Mouse (Mus musculus): ENCODE results near the gene St3gal3. TPM values are rescaled to one million over a fixed set of nuclear protein-coding genes. Genes with fewer than 3 reads are reported as not detected.

Gene St3gal3
- total and polyA plus RNA-seq, 3 experiments = 6.9 to 13.8 (median 13.4) TPM

DNA sequence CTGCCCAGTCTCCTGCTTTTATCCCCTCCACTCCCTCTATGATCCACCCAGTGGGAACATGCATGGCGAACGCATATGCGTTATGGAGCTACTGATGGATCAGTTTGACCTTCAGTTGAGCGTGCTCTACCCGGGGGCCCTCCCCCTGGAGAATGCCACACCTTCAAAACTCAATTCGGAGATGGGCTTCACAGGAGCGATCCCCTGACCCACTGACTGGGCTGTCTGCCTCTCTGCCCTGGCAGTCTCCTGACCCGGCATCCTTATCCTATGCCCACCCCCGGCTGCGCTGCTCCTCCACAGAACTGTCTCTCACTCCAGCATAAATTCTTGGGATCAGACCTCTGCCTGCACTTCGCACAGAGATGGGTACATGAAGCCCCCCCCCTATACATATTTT, 119.6 kb downstream of the St3gal3 start:
- Histone ChIP-seq H3K36me3 (replicated peaks) (peaks cover 65% of the 10 kb centered on the region), H3K9me3 (replicated peaks) (no peaks in the 10 kb centered on the region), H3K4me3 (ENCODE audit: low read depth, low read length) (no peak overlapping the region), H3K27me3 (ENCODE audit: insufficient read depth, low read length) (no peaks in the 10 kb centered on the region), H3K4me1 (ENCODE audit: insufficient read depth, low read depth, low read length) (peaks cover 3% of the 10 kb centered on the region; the same call in 1 of the 2 replicates)
- ATAC-seq (ENCODE audit: extremely low read depth, insufficient number of reproducible peaks, low FRiP score, poor library complexity, severe bottlenecking) (no peak), DNase-seq (ENCODE audit: low spot score) (no peak)
- TF ChIP-seq POLR2AphosphoS5 (IDR thresholded peaks at IDR 0.05; ENCODE audit: insufficient replicate concordance, low read depth, low read length) (no peak), GATA2 (IDR thresholded peaks at IDR 0.05; ENCODE audit: borderline replicate concordance, low read depth, low read length) (no peak), CTCF (IDR thresholded peaks at IDR 0.05; ENCODE audit: low read depth, low read length) (no peak), TAL1 (conservative IDR thresholded peaks at IDR 0.05; ENCODE audit: low read depth, low read length) (no peak), GATA1 (IDR thresholded peaks at IDR 0.05; ENCODE audit: borderline replicate concordance, low read length) (no peak)

DNA sequence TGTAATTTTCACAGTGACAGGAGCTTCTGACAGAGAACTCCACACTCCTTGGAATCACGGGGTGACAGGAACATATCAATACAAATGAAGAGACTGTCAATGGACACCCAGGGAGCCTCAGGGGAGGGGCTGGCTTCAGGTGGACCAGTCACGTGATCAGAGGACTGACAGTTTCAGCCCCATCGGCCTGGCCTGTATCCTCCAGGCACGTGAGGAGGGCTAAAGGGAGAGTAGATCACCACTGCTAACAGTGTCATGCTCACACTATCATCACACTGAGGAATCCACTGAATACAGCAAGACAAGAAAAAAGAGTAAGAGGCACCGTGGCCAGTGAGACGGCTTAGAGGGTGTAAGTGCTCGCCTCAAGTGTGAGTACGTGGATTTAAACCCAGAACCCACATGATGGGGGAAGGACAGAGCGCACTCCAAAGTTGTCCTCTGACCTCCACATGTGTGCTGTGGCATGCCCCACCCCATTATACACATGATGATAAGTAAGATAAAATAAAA, 124.0 kb downstream of the St3gal3 start:
- ATAC-seq (ENCODE audit: extremely low read depth, insufficient number of reproducible peaks, low FRiP score, poor library complexity, severe bottlenecking) (no peak), DNase-seq (ENCODE audit: low spot score) (no peak)
- TF ChIP-seq GATA2 (IDR thresholded peaks at IDR 0.05; ENCODE audit: borderline replicate concordance, low read depth, low read length) (no peak), CTCF (IDR thresholded peaks at IDR 0.05; ENCODE audit: low read depth, low read length) (no peak), TAL1 (conservative IDR thresholded peaks at IDR 0.05; ENCODE audit: low read depth, low read length) (no peak), GATA1 (IDR thresholded peaks at IDR 0.05; ENCODE audit: borderline replicate concordance, low read length) (no peak), POLR2AphosphoS5 (IDR thresholded peaks at IDR 0.05; ENCODE audit: insufficient replicate concordance, low read depth, low read length) (no peak)
- Histone ChIP-seq H3K27me3 (ENCODE audit: insufficient read depth, low read length) (no peaks in the 10 kb centered on the region), H3K36me3 (replicated peaks) (peaks cover 34% of the 10 kb centered on the region), H3K4me3 (ENCODE audit: low read depth, low read length) (no peak overlapping the region), H3K9me3 (replicated peaks) (no peaks in the 10 kb centered on the region), H3K4me1 (ENCODE audit: insufficient read depth, low read depth, low read length) (peaks cover 2% of the 10 kb centered on the region; the same call in 1 of the 2 replicates)

GRCm38 (mm10) chr4:118008433-118009033, 126.2 kb downstream of the St3gal3 start:
- DNase-seq (ENCODE audit: low spot score) = no peak
- no peaks in the 10 kb centered on the region for H3K4me1 ChIP-seq (ENCODE audit: insufficient read depth, low read depth, low read length)

DNA sequence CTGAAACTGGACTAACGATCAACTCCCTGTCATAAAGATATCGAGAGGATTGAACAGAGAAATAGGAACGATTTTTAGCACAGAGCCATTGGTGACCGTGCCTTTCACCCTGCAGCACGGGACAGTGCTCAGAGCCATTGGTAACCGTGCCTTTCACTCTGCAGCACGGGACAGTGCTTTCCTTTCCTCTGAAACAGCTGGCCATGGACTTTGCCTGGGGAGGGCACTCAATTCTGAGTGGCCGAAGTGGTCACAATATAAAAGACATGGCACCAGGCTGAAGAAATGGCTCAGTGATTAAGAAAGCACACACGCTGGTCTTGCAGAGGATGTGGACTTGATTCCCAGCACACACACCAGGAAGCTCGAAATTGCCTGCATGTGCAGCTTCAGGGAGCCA, 133.4 kb downstream of the St3gal3 start:
- Histone ChIP-seq H3K4me3 (ENCODE audit: low read depth, low read length) (no peak overlapping the region), H3K36me3 (replicated peaks) (peaks cover 28% of the 10 kb centered on the region), H3K4me1 (ENCODE audit: insufficient read depth, low read depth, low read length) (peaks cover 5% of the 10 kb centered on the region), H3K9me3 (replicated peaks) (no peaks in the 10 kb centered on the region), H3K27me3 (ENCODE audit: insufficient read depth, low read length) (no peaks in the 10 kb centered on the region)
- TF ChIP-seq CTCF (IDR thresholded peaks at IDR 0.05; ENCODE audit: low read depth, low read length) (no peak), GATA2 (IDR thresholded peaks at IDR 0.05; ENCODE audit: borderline replicate concordance, low read depth, low read length) (no peak), POLR2AphosphoS5 (IDR thresholded peaks at IDR 0.05; ENCODE audit: insufficient replicate concordance, low read depth, low read length) (no peak), GATA1 (IDR thresholded peaks at IDR 0.05; ENCODE audit: borderline replicate concordance, low read length) (no peak), TAL1 (conservative IDR thresholded peaks at IDR 0.05; ENCODE audit: low read depth, low read length) (no peak)
- ATAC-seq (ENCODE audit: extremely low read depth, insufficient number of reproducible peaks, low FRiP score, poor library complexity, severe bottlenecking) (no peak), DNase-seq (ENCODE audit: low spot score) (no peak)

More at GRCm38 (mm10) chr4:118008433-118009033, 126.2 kb downstream of the St3gal3 start:
- no peak overlapping the region for H3K4me3 ChIP-seq (ENCODE audit: low read depth, low read length)
- H3K27me3 ChIP-seq (ENCODE audit: insufficient read depth, low read length) = no peaks in the 10 kb centered on the region
- ATAC-seq (ENCODE audit: extremely low read depth, insufficient number of reproducible peaks, low FRiP score, poor library complexity, severe bottlenecking) = no peak
- peaks cover 21% of the 10 kb centered on the region for H3K36me3 ChIP-seq (replicated peaks)
- TF ChIP-seq CTCF (IDR thresholded peaks at IDR 0.05; ENCODE audit: low read depth, low read length) (no peak), TAL1 (conservative IDR thresholded peaks at IDR 0.05; ENCODE audit: low read depth, low read length) (no peak), POLR2AphosphoS5 (IDR thresholded peaks at IDR 0.05; ENCODE audit: insufficient replicate concordance, low read depth, low read length) (no peak), GATA1 (IDR thresholded peaks at IDR 0.05; ENCODE audit: borderline replicate concordance, low read length) (no peak), GATA2 (IDR thresholded peaks at IDR 0.05; ENCODE audit: borderline replicate concordance, low read depth, low read length) (no peak)
- no peaks in the 10 kb centered on the region for H3K9me3 ChIP-seq (replicated peaks)

- H3K4me3 ChIP-seq (ENCODE audit: low read depth, low read length) = no peak overlapping the region
- DNase-seq (ENCODE audit: low spot score) (no peak), ATAC-seq (ENCODE audit: extremely low read depth, insufficient number of reproducible peaks, low FRiP score, poor library complexity, severe bottlenecking) (no peak)
- peaks cover 5% of the 10 kb centered on the region for H3K4me1 ChIP-seq (ENCODE audit: insufficient read depth, low read depth, low read length)
- TF ChIP-seq POLR2AphosphoS5 (IDR thresholded peaks at IDR 0.05; ENCODE audit: insufficient replicate concordance, low read depth, low read length) (no peak), GATA1 (IDR thresholded peaks at IDR 0.05; ENCODE audit: borderline replicate concordance, low read length) (no peak), GATA2 (IDR thresholded peaks at IDR 0.05; ENCODE audit: borderline replicate concordance, low read depth, low read length) (no peak), TAL1 (conservative IDR thresholded peaks at IDR 0.05; ENCODE audit: low read depth, low read length) (no peak), CTCF (IDR thresholded peaks at IDR 0.05; ENCODE audit: low read depth, low read length) (no peak)
- H3K27me3 ChIP-seq (ENCODE audit: insufficient read depth, low read length) = no peaks in the 10 kb centered on the region
- no peaks in the 10 kb centered on the region for H3K9me3 ChIP-seq (replicated peaks)
- H3K36me3 ChIP-seq (replicated peaks) = peaks cover 25% of the 10 kb centered on the region
Measured at GRCm38 (mm10) chr4:118000605-118001208, 134.0 kb downstream of the St3gal3 start.

DNA sequence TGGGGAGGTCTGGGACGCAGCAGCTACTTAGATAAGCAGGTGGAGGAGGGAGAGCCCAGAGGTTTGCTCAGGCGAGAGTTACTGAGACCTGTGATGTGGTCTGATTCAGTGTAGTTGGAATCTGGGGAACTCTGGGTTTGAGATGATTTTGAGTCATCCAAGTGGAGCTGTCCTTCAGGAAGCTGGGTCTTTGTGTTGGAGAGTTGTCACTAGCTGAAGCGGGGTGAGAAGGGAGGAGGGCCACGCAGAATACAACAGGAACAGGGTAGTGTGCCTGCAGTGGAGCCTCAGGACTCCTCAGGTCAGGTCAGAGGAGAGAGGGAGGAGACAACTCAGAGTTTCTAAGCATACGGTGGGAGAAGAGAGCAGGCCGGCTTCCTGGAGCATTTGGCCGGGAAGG, 134.8 kb downstream of the St3gal3 start:
- Histone ChIP-seq H3K4me3 (ENCODE audit: low read depth, low read length) (no peak overlapping the region), H3K36me3 (replicated peaks) (peaks cover 28% of the 10 kb centered on the region), H3K9me3 (replicated peaks) (no peaks in the 10 kb centered on the region), H3K4me1 (ENCODE audit: insufficient read depth, low read depth, low read length) (peaks cover 6% of the 10 kb centered on the region), H3K27me3 (ENCODE audit: insufficient read depth, low read length) (no peaks in the 10 kb centered on the region)
- TF ChIP-seq GATA2 (IDR thresholded peaks at IDR 0.05; ENCODE audit: borderline replicate concordance, low read depth, low read length) (no peak), CTCF (IDR thresholded peaks at IDR 0.05; ENCODE audit: low read depth, low read length) (no peak), GATA1 (IDR thresholded peaks at IDR 0.05; ENCODE audit: borderline replicate concordance, low read length) (no peak), POLR2AphosphoS5 (IDR thresholded peaks at IDR 0.05; ENCODE audit: insufficient replicate concordance, low read depth, low read length) (no peak), TAL1 (conservative IDR thresholded peaks at IDR 0.05; ENCODE audit: low read depth, low read length) (no peak)
- DNase-seq (ENCODE audit: low spot score) (no peak), ATAC-seq (ENCODE audit: extremely low read depth, insufficient number of reproducible peaks, low FRiP score, poor library complexity, severe bottlenecking) (no peak)

All from G1E (cell line).